Mouse (Mus musculus): ENCODE measurements around the gene Relb. TPM values are rescaled to one million over a fixed set of nuclear protein-coding genes. Genes with fewer than 3 reads are reported as not detected.
A peak's percentile ranks its signal among the peaks of the same experiment; 100 is the strongest.
"Not testable (repeated sequence)": the region's sequence is repeated elsewhere in the genome, so short reads cannot be mapped to it uniquely, and the experiment has no call there.

The Relb gene
- polyA plus RNA-seq, 2 experiments: 9.8 to 13.4 TPM

- ATAC-seq (ENCODE audit: low FRiP score, low read depth): no peak
- no peak for DNase-seq (ENCODE audit: low spot score)
- Histone ChIP-seq H3K27me3 (ENCODE audit: control insufficient read depth, insufficient read depth, low read length) (no peaks in the 10 kb centered on the region), H3K4me3 (replicated peaks; ENCODE audit: low read length) (no peak overlapping the region), H3K27ac (replicated peaks; ENCODE audit: low read depth, low read length) (no peak overlapping the region), H3K4me1 (ENCODE audit: control insufficient read depth, insufficient read depth, low read length) (no peaks in the 10 kb centered on the region), H3K9me3 (ENCODE audit: control insufficient read depth, low read length) (no peaks in the 10 kb centered on the region), H3K4me2 (replicated peaks; ENCODE audit: low read depth, low read length, severe bottlenecking) (no peak overlapping the region), H3K36me3 (ENCODE audit: control insufficient read depth, insufficient read depth, low read length) (peaks cover 4% of the 10 kb centered on the region), H3K9ac (ENCODE audit: low read depth, low read length, severe bottlenecking) (no peak overlapping the region)
- no peak for TF ChIP-seq POLR2A (IDR thresholded peaks at IDR 0.05; ENCODE audit: borderline replicate concordance, extremely low read depth, insufficient read depth, insufficient read length)
- WGBS: 74% methylated on average over 5 of the region's 5 CpGs
Observed at GRCm38 (mm10) chr7:19610969-19611368, 18.3 kb downstream of the Relb start.

GRCm38 (mm10) chr7:19609641-19610332 is 19.5 kb downstream of the Relb start:
- Histone ChIP-seq H3K9ac (ENCODE audit: low read depth, low read length, severe bottlenecking) (no peak overlapping the region), H3K4me1 (ENCODE audit: control insufficient read depth, insufficient read depth, low read length) (no peaks in the 10 kb centered on the region), H3K4me3 (replicated peaks; ENCODE audit: low read length) (no peak overlapping the region), H3K4me2 (replicated peaks; ENCODE audit: low read depth, low read length, severe bottlenecking) (no peak overlapping the region), H3K27ac (replicated peaks; ENCODE audit: low read depth, low read length) (no peak overlapping the region), H3K9me3 (ENCODE audit: control insufficient read depth, low read length) (no peaks in the 10 kb centered on the region), H3K27me3 (ENCODE audit: control insufficient read depth, insufficient read depth, low read length) (no peaks in the 10 kb centered on the region), H3K36me3 (ENCODE audit: control insufficient read depth, insufficient read depth, low read length) (peaks cover 4% of the 10 kb centered on the region)
- TF ChIP-seq POLR2A (IDR thresholded peaks at IDR 0.05; ENCODE audit: borderline replicate concordance, extremely low read depth, insufficient read depth, insufficient read length): no peak
- ATAC-seq (ENCODE audit: low FRiP score, low read depth) (no peak), DNase-seq (ENCODE audit: low spot score) (no peak)
- 89% methylated on average over 12 of the region's 12 CpGs for WGBS

- 89% methylated on average over 5 of the region's 5 CpGs for WGBS
- ATAC-seq (ENCODE audit: low FRiP score, low read depth) (no peak), DNase-seq (ENCODE audit: low spot score) (no peak)
- H3K36me3 ChIP-seq (ENCODE audit: control insufficient read depth, insufficient read depth, low read length): peaks cover 9% of the 10 kb centered on the region
- H3K4me2 ChIP-seq (replicated peaks; ENCODE audit: low read depth, low read length, severe bottlenecking): no peak overlapping the region
- no peaks in the 10 kb centered on the region for H3K9me3 ChIP-seq (ENCODE audit: control insufficient read depth, low read length)
- H3K27me3 ChIP-seq (ENCODE audit: control insufficient read depth, insufficient read depth, low read length): no peaks in the 10 kb centered on the region
- no peak overlapping the region for H3K9ac ChIP-seq (ENCODE audit: low read depth, low read length, severe bottlenecking)
- no peak overlapping the region for H3K27ac ChIP-seq (replicated peaks; ENCODE audit: low read depth, low read length)
- H3K4me1 ChIP-seq (ENCODE audit: control insufficient read depth, insufficient read depth, low read length): peaks cover 12% of the 10 kb centered on the region; the same call in 1 of the 2 replicates
- no peak for TF ChIP-seq POLR2A (IDR thresholded peaks at IDR 0.05; ENCODE audit: borderline replicate concordance, extremely low read depth, insufficient read depth, insufficient read length)
- no peak overlapping the region for H3K4me3 ChIP-seq (replicated peaks; ENCODE audit: low read length)
Observed at GRCm38 (mm10) chr7:19607291-19607690, 21.9 kb downstream of the Relb start.

GRCm38 (mm10) chr7:19604606-19605214 is 24.5 kb downstream of the Relb start:
- Histone ChIP-seq H3K27ac (replicated peaks; ENCODE audit: low read depth, low read length) (peak overlapping the region; percentile 59; the same call in 1 of the 2 replicates), H3K4me3 (replicated peaks; ENCODE audit: low read length) (peak overlapping the region; percentile 92), H3K9ac (ENCODE audit: low read depth, low read length, severe bottlenecking) (0 out of 2 replicates have a peak overlapping the region, but pooled peaks have one; percentile 95), H3K4me1 (ENCODE audit: control insufficient read depth, insufficient read depth, low read length) (peaks cover 12% of the 10 kb centered on the region; the same call in 1 of the 2 replicates), H3K4me2 (replicated peaks; ENCODE audit: low read depth, low read length, severe bottlenecking) (peak overlapping the region; percentile 73; the same call in 1 of the 2 replicates), H3K36me3 (ENCODE audit: control insufficient read depth, insufficient read depth, low read length) (peaks cover 31% of the 10 kb centered on the region)
- WGBS: 56% methylated on average over 10 of the region's 10 CpGs
- ATAC-seq (ENCODE audit: low FRiP score, low read depth); DNase-seq (ENCODE audit: low spot score); H3K27me3 ChIP-seq (ENCODE audit: control insufficient read depth, insufficient read depth, low read length); H3K9me3 ChIP-seq (ENCODE audit: control insufficient read depth, low read length): not testable (repeated sequence)

GRCm38 (mm10) chr7:19603849-19604605 is 25.2 kb downstream of the Relb start, which contains the start of gene Clasrp:
Gene Clasrp, minus strand, starts transcription at chr7:19604486.
- ATAC-seq (ENCODE audit: low FRiP score, low read depth) (peak; percentile 95), DNase-seq (ENCODE audit: low spot score) (peak; percentile 94)
- Histone ChIP-seq H3K4me2 (replicated peaks; ENCODE audit: low read depth, low read length, severe bottlenecking) (peak within 1 kb of the TSS; percentile 73), H3K27me3 (ENCODE audit: control insufficient read depth, insufficient read depth, low read length) (no peaks in the 10 kb centered on the region), H3K9ac (ENCODE audit: low read depth, low read length, severe bottlenecking) (peak within 1 kb of the TSS; percentile 95), H3K36me3 (ENCODE audit: control insufficient read depth, insufficient read depth, low read length) (peaks cover 38% of the 10 kb centered on the region), H3K4me1 (ENCODE audit: control insufficient read depth, insufficient read depth, low read length) (peaks cover 12% of the 10 kb centered on the region; the same call in 1 of the 2 replicates), H3K27ac (replicated peaks; ENCODE audit: low read depth, low read length) (peak within 1 kb of the TSS; percentile 59; the same call in 1 of the 2 replicates), H3K4me3 (replicated peaks; ENCODE audit: low read length) (peak within 1 kb of the TSS; percentile 92), H3K9me3 (ENCODE audit: control insufficient read depth, low read length) (no peaks in the 10 kb centered on the region)
- 0 out of 2 replicates have a peak, but pooled peaks have one; percentile 65 for TF ChIP-seq POLR2A (IDR thresholded peaks at IDR 0.05; ENCODE audit: borderline replicate concordance, extremely low read depth, insufficient read depth, insufficient read length)
- 3% methylated on average over 48 of the region's 57 CpGs for WGBS

Data from limb, embryonic 14.5 days (tissue).